Mouse (Mus musculus): Measurements from ENCODE around the gene Aldoc. TPM values are rescaled to one million over a fixed set of nuclear protein-coding genes. Genes with fewer than 3 reads are reported as not detected.

Aldoc gene
- polyA plus RNA-seq, 1 experiment: 43.5 TPM

DNA sequence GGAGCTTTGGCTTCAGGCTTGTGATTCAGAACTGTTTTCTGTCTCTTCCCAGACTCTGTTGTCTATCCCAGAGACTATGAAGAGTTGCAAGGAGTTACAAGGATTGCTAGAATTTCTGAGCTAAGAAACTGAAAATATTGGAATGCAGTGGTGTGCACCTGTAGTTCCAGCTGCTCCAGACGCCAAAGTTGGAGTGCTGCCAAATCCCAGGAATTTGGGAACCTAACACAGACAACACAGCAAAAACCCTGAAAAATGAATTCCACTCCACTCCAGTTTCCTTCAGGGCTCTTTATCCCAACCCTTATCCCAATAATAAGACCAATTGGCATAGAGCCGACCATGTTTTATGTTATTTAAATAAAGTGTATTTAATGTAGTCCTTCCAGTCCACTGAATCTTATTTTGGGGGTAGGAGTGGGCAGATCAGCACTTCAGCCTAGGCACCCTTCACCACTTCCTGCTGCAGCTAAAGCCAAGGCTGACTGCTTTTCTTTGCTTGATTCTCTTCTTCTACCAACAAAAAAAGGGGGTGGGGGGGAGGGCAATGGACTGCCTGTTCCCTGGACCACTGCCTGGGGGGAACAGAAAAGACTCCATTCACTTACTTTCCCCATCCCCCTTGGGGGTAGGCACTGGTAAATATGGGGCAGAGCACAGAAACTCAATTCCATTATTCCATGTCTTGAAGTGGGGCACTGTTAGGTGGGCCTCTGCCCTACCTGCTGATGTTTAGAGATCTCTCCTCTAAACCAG, 514 bp upstream of the Aldoc start:
- H3K36me3 ChIP-seq (ENCODE audit: control insufficient read depth, insufficient read depth, low read length): no peaks in the 10 kb centered on the region
- WGBS: 39% methylated on average over 2 of the region's 2 CpGs
- TF ChIP-seq CTCF (conservative IDR thresholded peaks at IDR 0.05; ENCODE audit: insufficient read depth, insufficient read length, low read depth, low read length) (no peak), POLR2A (IDR thresholded peaks at IDR 0.05; ENCODE audit: low read depth, low read length) (no peak)

DNA sequence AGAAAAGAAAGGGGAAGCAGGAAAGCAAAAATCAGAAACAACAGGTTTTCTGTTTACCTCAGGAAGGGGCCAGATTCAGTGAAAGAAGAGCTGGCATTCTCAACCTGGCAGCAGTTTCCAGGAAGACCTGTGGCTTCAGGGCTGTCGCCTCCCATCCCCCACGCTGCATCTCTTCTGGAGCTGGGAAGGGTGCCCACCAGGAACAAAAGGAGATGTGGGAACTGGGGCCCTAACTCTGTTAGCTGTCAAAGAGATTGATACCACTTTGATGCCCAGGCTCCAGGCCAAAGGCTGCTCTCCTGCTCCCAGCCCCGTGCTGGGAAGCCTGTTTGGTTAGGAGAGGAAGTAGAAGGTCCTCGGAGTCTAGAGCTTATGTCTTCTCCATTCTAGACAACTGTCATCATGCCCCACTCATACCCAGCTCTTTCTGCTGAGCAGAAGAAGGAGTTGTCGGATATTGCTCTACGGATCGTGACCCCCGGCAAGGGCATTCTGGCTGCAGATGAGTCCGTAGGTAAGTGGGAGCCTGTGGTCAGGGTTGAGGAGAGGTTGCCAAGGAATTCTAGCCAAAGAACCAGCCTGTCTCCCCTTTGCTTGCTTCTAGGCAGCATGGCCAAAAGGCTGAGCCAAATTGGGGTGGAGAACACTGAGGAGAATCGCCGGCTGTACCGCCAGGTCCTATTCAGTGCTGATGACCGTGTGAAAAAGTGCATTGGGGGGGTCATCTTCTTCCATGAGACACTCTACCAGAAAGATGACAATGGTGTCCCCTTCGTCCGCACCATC, 1.4 kb downstream of the Aldoc start:
- TF ChIP-seq CTCF (conservative IDR thresholded peaks at IDR 0.05; ENCODE audit: insufficient read depth, insufficient read length, low read depth, low read length) (no peak), POLR2A (IDR thresholded peaks at IDR 0.05; ENCODE audit: low read depth, low read length) (no peak)
- WGBS: 94% methylated on average over 15 of the region's 15 CpGs
- H3K27me3 ChIP-seq (replicated peaks; ENCODE audit: control insufficient read depth, insufficient read depth, low read length): no peaks in the 10 kb centered on the region
- DNase-seq: no peak
- no peak overlapping the region for H3K4me3 ChIP-seq (ENCODE audit: insufficient read depth, low read depth, low read length)
- H3K36me3 ChIP-seq (ENCODE audit: control insufficient read depth, insufficient read depth, low read length): no peaks in the 10 kb centered on the region
- H3K27ac ChIP-seq (ENCODE audit: insufficient read depth, low read depth, low read length): no peak overlapping the region
- peaks cover 12% of the 10 kb centered on the region; the same call in 1 of the 2 replicates for H3K4me1 ChIP-seq (ENCODE audit: control insufficient read depth, insufficient read depth, low read length)

More for the DNA sequence above, 514 bp upstream of the Aldoc start:
- Histone ChIP-seq H3K4me1 (ENCODE audit: control insufficient read depth, insufficient read depth, low read length) (peaks cover 9% of the 10 kb centered on the region; the same call in 1 of the 2 replicates), H3K27me3 (replicated peaks; ENCODE audit: control insufficient read depth, insufficient read depth, low read length) (no peaks in the 10 kb centered on the region), H3K27ac (ENCODE audit: insufficient read depth, low read depth, low read length) (peak overlapping the region; percentile 1; the same call in 1 of the 2 replicates), H3K4me3 (ENCODE audit: insufficient read depth, low read depth, low read length) (no peak overlapping the region)
- no peak for DNase-seq

DNA sequence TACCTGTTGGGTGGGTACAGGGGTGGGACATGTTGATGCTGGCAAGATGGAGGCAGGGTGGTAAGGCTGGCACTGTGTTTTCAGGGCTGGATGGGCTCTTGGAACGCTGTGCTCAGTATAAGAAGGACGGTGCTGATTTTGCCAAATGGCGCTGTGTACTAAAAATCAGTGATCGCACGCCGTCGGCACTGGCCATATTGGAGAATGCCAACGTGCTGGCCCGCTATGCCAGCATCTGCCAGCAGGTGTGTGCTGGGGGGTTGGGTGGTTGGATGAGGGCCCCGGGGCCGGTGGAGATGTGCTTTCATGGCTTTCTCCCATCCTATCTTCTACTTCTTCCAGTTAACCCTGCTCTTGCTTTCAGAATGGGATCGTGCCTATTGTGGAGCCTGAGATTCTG, 2.2 kb downstream of the Aldoc start:
- H3K36me3 ChIP-seq (ENCODE audit: control insufficient read depth, insufficient read depth, low read length): no peaks in the 10 kb centered on the region
- 95% methylated on average over 12 of the region's 12 CpGs for WGBS

DNA sequence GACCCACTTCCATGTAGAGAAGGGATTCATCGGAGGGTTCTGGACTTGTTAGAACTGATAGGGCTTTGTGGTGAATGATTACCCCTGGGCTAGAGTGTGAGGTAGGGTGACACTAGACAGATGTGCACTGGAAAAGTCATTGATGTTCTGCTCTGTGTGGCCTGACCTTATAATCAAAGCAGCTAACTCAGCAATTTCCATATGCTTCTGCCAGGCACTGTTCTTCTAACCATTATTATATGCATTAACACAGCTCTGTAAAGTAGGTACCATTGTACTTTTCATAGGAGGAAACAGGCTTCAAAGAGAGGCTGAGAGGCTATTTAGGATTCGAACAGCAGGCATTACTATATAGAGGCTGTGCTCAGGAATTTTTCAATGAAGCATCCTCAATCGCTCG, 4.4 kb downstream of the Aldoc start:
- TF ChIP-seq CTCF (conservative IDR thresholded peaks at IDR 0.05; ENCODE audit: insufficient read depth, insufficient read length, low read depth, low read length): no peak
- TF ChIP-seq POLR2A (IDR thresholded peaks at IDR 0.05; ENCODE audit: low read depth, low read length): no peak
- peaks cover 12% of the 10 kb centered on the region; the same call in 1 of the 2 replicates for H3K4me1 ChIP-seq (ENCODE audit: control insufficient read depth, insufficient read depth, low read length)
- H3K27me3 ChIP-seq (replicated peaks; ENCODE audit: control insufficient read depth, insufficient read depth, low read length): no peaks in the 10 kb centered on the region

More for the DNA sequence above, 2.2 kb downstream of the Aldoc start:
- no peak overlapping the region for H3K27ac ChIP-seq (ENCODE audit: insufficient read depth, low read depth, low read length)
- H3K4me3 ChIP-seq (ENCODE audit: insufficient read depth, low read depth, low read length): no peak overlapping the region
- TF ChIP-seq POLR2A (IDR thresholded peaks at IDR 0.05; ENCODE audit: low read depth, low read length) (no peak), CTCF (conservative IDR thresholded peaks at IDR 0.05; ENCODE audit: insufficient read depth, insufficient read length, low read depth, low read length) (no peak)
- DNase-seq: no peak
- peaks cover 12% of the 10 kb centered on the region; the same call in 1 of the 2 replicates for H3K4me1 ChIP-seq (ENCODE audit: control insufficient read depth, insufficient read depth, low read length)
- no peaks in the 10 kb centered on the region for H3K27me3 ChIP-seq (replicated peaks; ENCODE audit: control insufficient read depth, insufficient read depth, low read length)

GRCm38 (mm10) chr11:78327634-78328511, 5.1 kb downstream of the Aldoc start, which contains the start of gene Pigs:
Gene Pigs (plus strand): TSS chr11:78328415.
- Histone ChIP-seq H3K27me3 (replicated peaks; ENCODE audit: control insufficient read depth, insufficient read depth, low read length) (no peaks in the 10 kb centered on the region), H3K27ac (ENCODE audit: insufficient read depth, low read depth, low read length) (peak within 1 kb of the TSS; percentile 34; the same call in 1 of the 2 replicates), H3K4me1 (ENCODE audit: control insufficient read depth, insufficient read depth, low read length) (peaks cover 9% of the 10 kb centered on the region; the same call in 1 of the 2 replicates), H3K4me3 (ENCODE audit: insufficient read depth, low read depth, low read length) (peak within 1 kb of the TSS; percentile 83), H3K36me3 (ENCODE audit: control insufficient read depth, insufficient read depth, low read length) (no peaks in the 10 kb centered on the region)
- peak; percentile 99 for DNase-seq
- WGBS: 9% methylated on average over 37 of the region's 37 CpGs
- peak; percentile 7 for TF ChIP-seq POLR2A (IDR thresholded peaks at IDR 0.05; ENCODE audit: low read depth, low read length)
- TF ChIP-seq CTCF (conservative IDR thresholded peaks at IDR 0.05; ENCODE audit: insufficient read depth, insufficient read length, low read depth, low read length): no peak

More for the DNA sequence above, 4.4 kb downstream of the Aldoc start:
- Histone ChIP-seq H3K4me3 (ENCODE audit: insufficient read depth, low read depth, low read length) (no peak overlapping the region), H3K36me3 (ENCODE audit: control insufficient read depth, insufficient read depth, low read length) (no peaks in the 10 kb centered on the region), H3K27ac (ENCODE audit: insufficient read depth, low read depth, low read length) (no peak overlapping the region)
- no peak for DNase-seq
- WGBS: 91% methylated on average over 4 of the region's 4 CpGs

GRCm38 (mm10) chr11:78328512-78329056, 5.8 kb downstream of the Aldoc start:
- DNase-seq: no peak
- H3K4me3 ChIP-seq (ENCODE audit: insufficient read depth, low read depth, low read length): peak overlapping the region; percentile 83
- TF ChIP-seq CTCF (conservative IDR thresholded peaks at IDR 0.05; ENCODE audit: insufficient read depth, insufficient read length, low read depth, low read length) (no peak), POLR2A (IDR thresholded peaks at IDR 0.05; ENCODE audit: low read depth, low read length) (no peak)
- no peak overlapping the region for H3K27ac ChIP-seq (ENCODE audit: insufficient read depth, low read depth, low read length)
- H3K4me1 ChIP-seq (ENCODE audit: control insufficient read depth, insufficient read depth, low read length): 0 out of 2 replicates have a peak, but pooled peaks cover 4% of the 10 kb centered on the region
- no peaks in the 10 kb centered on the region for H3K27me3 ChIP-seq (replicated peaks; ENCODE audit: control insufficient read depth, insufficient read depth, low read length)
- H3K36me3 ChIP-seq (ENCODE audit: control insufficient read depth, insufficient read depth, low read length): no peaks in the 10 kb centered on the region
- 1% methylated on average over 41 of the region's 41 CpGs for WGBS
